In genomic region chr7:80057781-80058180, GRCm38 (mm10) we compare ENCODE assay signal across 8 mouse cellular contexts. TPM values are rescaled to one million over a fixed set of nuclear protein-coding genes. Genes with fewer than 3 reads are reported as not detected.
DNase-seq lines count a peak whose midpoint lies in the region; ATAC-seq lines count a peak whose summit lies in the region.

No protein-coding gene starts in this region.

- no peaks in the 10 kb centered on the region for H3K9me3 ChIP-seq in heart, embryonic 11.5 days (replicated peaks; ENCODE audit: control insufficient read depth, low read length)
- no peaks in the 10 kb centered on the region for H3K9me3 ChIP-seq in intestine, embryonic 15.5 days
- H3K9me3 ChIP-seq in midbrain, embryonic 15.5 days = no peaks in the 10 kb centered on the region

- peak overlapping the region; percentile 46; the same call in 1 of the 2 replicates for H3K9ac ChIP-seq in heart, embryonic 11.5 days (ENCODE audit: low read depth, low read length)
- H3K9ac ChIP-seq in intestine, embryonic 15.5 days = no peak overlapping the region
- no peak overlapping the region for H3K9ac ChIP-seq in midbrain, embryonic 15.5 days

- no peak for ATAC-seq in heart, embryonic 11.5 days (replicated peaks; ENCODE audit: insufficient number of reproducible peaks, low FRiP score, low TSS enrichment)
- ATAC-seq in intestine, embryonic 15.5 days = 0 out of 2 replicates have a peak, but pooled peaks have one; percentile 1
- ATAC-seq in midbrain, embryonic 15.5 days (replicated peaks) = no peak
- ATAC-seq in granulocyte monocyte progenitor cell, adult 5-6 weeks (replicated peaks; ENCODE audit: poor library complexity, severe bottlenecking) = no peak

- H3K27me3 ChIP-seq in heart, embryonic 11.5 days (ENCODE audit: control insufficient read depth, insufficient read depth, low read length) = no peaks in the 10 kb centered on the region
- H3K27me3 ChIP-seq in intestine, embryonic 15.5 days (replicated peaks) = no peaks in the 10 kb centered on the region
- H3K27me3 ChIP-seq in midbrain, embryonic 15.5 days (replicated peaks) = no peaks in the 10 kb centered on the region

- H3K27ac ChIP-seq in heart, embryonic 11.5 days (ENCODE audit: low read depth, low read length) = peak overlapping the region; percentile 87
- peak overlapping the region; percentile 89 for H3K27ac ChIP-seq in intestine, embryonic 15.5 days
- H3K27ac ChIP-seq in midbrain, embryonic 15.5 days = peak overlapping the region; percentile 51; the same call in 1 of the 2 replicates

- peak overlapping the region; percentile 24; the same call in 1 of the 2 replicates for H3K4me2 ChIP-seq in heart, embryonic 11.5 days
- peak overlapping the region; percentile 33 for H3K4me2 ChIP-seq in intestine, embryonic 15.5 days (replicated peaks)
- H3K4me2 ChIP-seq in midbrain, embryonic 15.5 days = no peak overlapping the region

- no peak overlapping the region for H3K4me3 ChIP-seq in heart, embryonic 11.5 days (ENCODE audit: low read depth, low read length)
- no peak overlapping the region for H3K4me3 ChIP-seq in intestine, embryonic 15.5 days (replicated peaks)
- H3K4me3 ChIP-seq in midbrain, embryonic 15.5 days = no peak overlapping the region

- DNase-seq in heart, adult 8-10 months (ENCODE audit: low spot score) = no peak
- DNase-seq in embryo, embryonic 10.5 days (ENCODE audit: low spot score) = peak; percentile 68
- no peak for DNase-seq in layer of hippocampus, postnatal 36 days
- DNase-seq in natural killer cell, adult 2 months (ENCODE audit: low spot score in 2 of 2) = no peak

- peaks cover 54% of the 10 kb centered on the region for H3K4me1 ChIP-seq in heart, embryonic 11.5 days (ENCODE audit: control insufficient read depth, insufficient read depth, low read length)
- H3K4me1 ChIP-seq in intestine, embryonic 15.5 days (replicated peaks) = peaks cover 50% of the 10 kb centered on the region
- peaks cover 29% of the 10 kb centered on the region for H3K4me1 ChIP-seq in midbrain, embryonic 15.5 days

- H3K36me3 ChIP-seq in heart, embryonic 11.5 days (ENCODE audit: control insufficient read depth, insufficient read depth, low read length) = no peaks in the 10 kb centered on the region
- H3K36me3 ChIP-seq in intestine, embryonic 15.5 days = no peaks in the 10 kb centered on the region
- no peaks in the 10 kb centered on the region for H3K36me3 ChIP-seq in midbrain, embryonic 15.5 days (replicated peaks)

- WGBS in heart, embryonic 11.5 days (ENCODE audit: insufficient replicate concordance) = 45% methylated on average over 14 of the region's 14 CpGs
- 53% methylated on average over 14 of the region's 14 CpGs for WGBS in intestine, embryonic 15.5 days
- WGBS in midbrain, embryonic 15.5 days = 16% methylated on average over 14 of the region's 14 CpGs

RNA-seq across cellular contexts. Expression of gene Zfp710, which starts 33.2 kb away (rescaled TPM):
- polyA plus RNA-seq in heart, embryonic 11.5 days (2014; fragmentation: Nextera tagmentation; extraction: Ambion mirVana) = 11.2 and 11.8 TPM in 2 replicates
- total RNA-seq in heart, adult 8-10 months (2022) = 10 to 100 TPM; 28.5 to 39.5 (median 31.3) TPM
- polyA plus RNA-seq in intestine, embryonic 15.5 days (2015; fragmentation: Nextera tagmentation; extraction: Ambion mirVana) = 13.5 and 13.6 TPM in 2 replicates
- polyA plus RNA-seq in midbrain, embryonic 15.5 days (2015; fragmentation: Nextera tagmentation; extraction: Ambion mirVana) = 18.0 and 18.6 TPM in 2 replicates
- 10 to 100 TPM; 21.7 to 23.1 TPM for total RNA-seq in layer of hippocampus, postnatal 36 days (2021)
- total RNA-seq in granulocyte monocyte progenitor cell, adult 5-6 weeks (2014; fragmentation: Nextera tagmentation) = 26.7 and 27.6 TPM in 2 replicates
- 13.7 and 24.3 TPM in 2 replicates for total RNA-seq in granulocyte monocyte progenitor cell, adult 5-6 weeks (2017)

RNA-seq across cellular contexts. Expression of gene Idh2, which starts 57.4 kb away (rescaled TPM):
- 1,200 and 1,395 TPM in 2 replicates for polyA plus RNA-seq in heart, embryonic 11.5 days (2014; fragmentation: Nextera tagmentation; extraction: Ambion mirVana)
- 1,000 to 10,000 TPM; 2,287 to 2,565 (median 2,388) TPM for total RNA-seq in heart, adult 8-10 months (2022)
- polyA plus RNA-seq in intestine, embryonic 15.5 days (2015; fragmentation: Nextera tagmentation; extraction: Ambion mirVana) = 520 and 568 TPM in 2 replicates
- polyA plus RNA-seq in midbrain, embryonic 15.5 days (2015; fragmentation: Nextera tagmentation; extraction: Ambion mirVana) = 242 and 249 TPM in 2 replicates
- 10 to 100 TPM; 57.6 to 61.5 TPM for total RNA-seq in layer of hippocampus, postnatal 36 days (2021)
- total RNA-seq in granulocyte monocyte progenitor cell, adult 5-6 weeks (2014; fragmentation: Nextera tagmentation) = 259 and 298 TPM in 2 replicates
- total RNA-seq in granulocyte monocyte progenitor cell, adult 5-6 weeks (2017) = 338 and 368 TPM in 2 replicates

Comparison
In these comparisons a context has a peak if more than half of its experiments do, and no peak if none do; other contexts are left out.
1. RNA of gene Idh2, which starts 57.4 kb away (total RNA-seq): 2,287 to 2,565 TPM in heart, adult 8-10 months; 259 to 368 TPM in granulocyte monocyte progenitor cell, adult 5-6 weeks and 57.6 to 61.5 TPM in layer of hippocampus, postnatal 36 days; every median in the first group is over 4 times any median in the second.
2. Peak in every context shown above with its lines, with median percentiles within 50 percentile points of each other: H3K27ac ChIP-seq.